Mouse (Mus musculus): ENCODE results near the gene Entpd7.

DNA sequence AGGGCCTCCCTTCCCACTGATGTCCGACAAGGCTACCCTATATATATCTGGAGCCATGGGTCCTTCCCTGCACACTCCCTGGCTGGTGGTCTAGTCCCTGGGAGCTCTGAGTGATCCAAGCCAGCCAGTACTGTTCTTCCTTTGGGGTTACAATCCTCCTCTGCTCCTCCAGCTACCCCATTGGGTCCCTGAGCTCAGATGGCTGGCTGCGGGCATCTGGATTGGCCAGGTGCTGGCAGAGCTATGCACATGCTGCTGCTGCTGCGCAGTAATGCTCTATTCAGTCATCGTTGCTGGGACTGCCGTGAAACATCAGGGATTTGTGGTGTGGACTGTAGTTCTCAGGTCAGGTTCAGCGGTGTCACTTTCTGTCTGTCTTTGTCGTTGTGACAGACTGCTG, 35.3 kb downstream of the Entpd7 start:
- TF ChIP-seq CTCF (IDR thresholded peaks at IDR 0.05; ENCODE audit: low read depth) (no peak), EP300 (IDR thresholded peaks at IDR 0.05; ENCODE audit: low read depth) (no peak)

All from heart, postnatal 0 days (tissue).